Mouse (Mus musculus) embryonic facial prominence, embryonic 14.5 days (tissue): ENCODE data around the gene Phlpp1. TPM values are rescaled to one million over a fixed set of nuclear protein-coding genes. Genes with fewer than 3 reads are reported as not detected.

Experiments
- ATAC-seq: fragments of 200-750 bp; cut with Nextera tagmentation; 2 replicates; pipeline ENCODE4 v1.8.0; 2017; ENCODE audit warnings: low read depth, moderate number of reproducible peaks, moderate TSS enrichment
- DNase-seq: peaks from one replicate; pipeline ENCODE4 v3.0.0-alpha.2; 2015; ENCODE audit warnings: low spot score
- H3K27ac ChIP-seq: fragments of 300-500 bp; sonication (generic); replicated peaks from 2 replicates; pipeline ENCODE4 v1.5.1; 2014; ENCODE audit warnings: low read depth, mild to moderate bottlenecking, low read length, moderate library complexity
- H3K27me3 ChIP-seq: fragments of 300-500 bp; sonication (generic); replicated peaks from 2 replicates; pipeline ENCODE4 v1.6.1; 2014; ENCODE audit warnings: low read length; ENCODE audit not compliant: control insufficient read depth, insufficient read depth
- H3K36me3 ChIP-seq: fragments of 300-500 bp; sonication (generic); 2 replicates; pipeline ENCODE4 v1.6.1; 2014; ENCODE audit warnings: low read length, mixed read lengths; ENCODE audit not compliant: control insufficient read depth, insufficient read depth
- H3K4me1 ChIP-seq: fragments of 300-500 bp; sonication (generic); 2 replicates; pipeline ENCODE4 v1.6.1; 2014; ENCODE audit warnings: antibody characterized with exemption, low read length; ENCODE audit not compliant: control insufficient read depth, insufficient read depth
- H3K4me2 ChIP-seq: fragments of 300-500 bp; sonication (generic); 2 replicates; pipeline ENCODE4 v1.6.1; 2014; ENCODE audit warnings: low read depth, mild to moderate bottlenecking, low read length, moderate library complexity, mixed read lengths
- H3K4me3 ChIP-seq: fragments of 300-500 bp; sonication (generic); 2 replicates; pipeline ENCODE4 v1.5.1; 2014; ENCODE audit warnings: low read depth, mild to moderate bottlenecking, low read length
- H3K9ac ChIP-seq: fragments of 300-500 bp; sonication (generic); 2 replicates; pipeline ENCODE4 v1.6.1; 2014; ENCODE audit warnings: low read depth, mild to moderate bottlenecking, low read length, moderate library complexity, mixed read lengths
- H3K9me3 ChIP-seq: fragments of 300-500 bp; sonication (generic); 2 replicates; pipeline ENCODE4 v1.6.1; 2016; ENCODE audit warnings: low read length; ENCODE audit not compliant: control insufficient read depth
- WGBS: fragments of 180-500 bp; shearing (Covaris S2); extraction: QIAGEN DNeasy Blood & Tissue Kit; methylation state at CpG from one replicate; pipeline ENCODE4 v1.1.7; 2014; 5-methylcytosine and 5-hydroxymethylcytosine counted together
- polyA plus RNA-seq: library from polyadenylated mRNA; unstranded; fragments of >200 nt; fragmentation: Nextera tagmentation; extraction: Ambion mirVana; gene quantifications from 2 replicates; pipeline ENCODE4 v1.2.1, GENCODE M21; 2014

The Phlpp1 gene
- polyA plus RNA-seq, 1 experiment from 2014 or later: 5.1 TPM

DNA sequence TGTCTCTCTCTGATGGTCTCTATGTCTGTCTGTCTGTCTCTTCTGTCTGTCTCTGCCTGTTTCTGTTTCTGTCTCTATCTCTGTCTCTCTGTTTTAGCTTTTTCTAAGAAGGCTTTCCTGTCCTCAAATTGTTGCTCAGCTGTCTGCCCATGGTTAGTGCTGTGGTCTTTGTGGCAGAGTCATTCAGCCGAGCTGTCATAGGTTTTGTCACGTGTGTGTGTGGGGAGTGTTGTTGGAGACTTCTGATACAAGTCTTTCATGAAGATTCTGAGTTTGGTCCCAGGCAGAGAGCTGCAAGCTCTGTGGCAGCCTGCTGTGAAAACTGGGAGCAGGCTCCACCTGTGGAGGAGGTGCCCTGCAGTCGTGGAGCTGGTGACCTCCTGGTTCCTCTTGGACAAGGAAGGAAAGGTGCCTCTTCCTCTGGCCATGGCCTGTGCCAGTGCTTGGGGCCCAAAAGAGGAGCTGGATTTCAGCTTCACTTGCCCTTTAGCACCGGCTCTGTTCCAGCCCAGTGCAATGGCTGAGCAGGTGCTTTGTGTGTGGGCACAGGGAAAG is 13.5 kb upstream of the Phlpp1 start:
- Histone ChIP-seq H3K27me3 (no peaks in the 10 kb centered on the region), H3K4me1 (peaks cover 5% of the 10 kb centered on the region; the same call in 1 of the 2 replicates), H3K9ac (no peak overlapping the region), H3K27ac (no peak overlapping the region), H3K36me3 (no peaks in the 10 kb centered on the region), H3K4me2 (no peak overlapping the region), H3K4me3 (no peak overlapping the region), H3K9me3 (no peaks in the 10 kb centered on the region)
- DNase-seq (no peak), ATAC-seq (no peak)
- 61% methylated on average over 4 of the region's 4 CpGs for WGBS

DNA sequence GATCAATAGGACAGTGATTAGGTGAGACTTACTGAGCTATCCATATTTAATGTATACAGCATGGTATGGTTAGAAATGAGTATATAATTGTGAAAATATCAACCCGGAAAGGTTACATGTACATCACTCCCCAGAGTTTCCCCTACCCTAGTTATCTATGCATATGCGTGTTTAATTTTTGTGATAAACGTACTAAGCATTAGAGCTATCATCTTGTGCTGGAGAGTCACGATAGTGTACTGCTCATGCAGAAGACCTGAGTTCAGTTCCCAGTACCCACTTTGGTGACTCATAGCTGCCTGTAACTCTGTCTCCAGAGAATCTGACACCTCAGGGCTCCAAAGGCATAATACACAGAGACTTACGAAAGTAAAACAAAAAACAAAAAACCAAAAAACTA is 11.9 kb upstream of the Phlpp1 start:
- Histone ChIP-seq H3K4me2 (no peak overlapping the region), H3K4me1 (peaks cover 5% of the 10 kb centered on the region; the same call in 1 of the 2 replicates), H3K4me3 (no peak overlapping the region), H3K27me3 (no peaks in the 10 kb centered on the region), H3K9me3 (no peaks in the 10 kb centered on the region), H3K9ac (no peak overlapping the region), H3K36me3 (no peaks in the 10 kb centered on the region), H3K27ac (no peak overlapping the region)
- DNase-seq (no peak), ATAC-seq (no peak)
- WGBS: 91% methylated on average over 5 of the region's 5 CpGs

DNA sequence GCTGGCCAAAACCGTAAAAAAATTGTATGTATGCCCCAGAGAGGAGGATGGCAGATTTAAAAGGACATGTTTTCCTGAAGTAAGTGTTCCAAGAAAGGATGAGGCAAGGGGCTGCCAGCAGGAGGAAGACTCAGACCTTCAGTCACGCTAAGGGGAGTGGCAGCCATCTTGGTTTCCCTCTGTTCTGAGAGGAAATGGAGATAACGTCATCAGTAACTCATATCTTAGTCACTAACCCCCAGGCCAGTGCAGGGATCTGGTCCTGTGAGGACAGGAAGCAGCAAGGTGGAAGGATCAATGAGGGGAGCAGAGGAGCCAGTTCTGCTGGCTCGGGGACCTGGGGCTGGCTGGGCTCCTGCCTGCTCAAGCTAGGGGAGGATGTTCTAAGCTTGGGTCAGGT is 10.6 kb upstream of the Phlpp1 start:
- ATAC-seq (no peak), DNase-seq (no peak)
- Histone ChIP-seq H3K27me3 (no peaks in the 10 kb centered on the region), H3K4me1 (no peaks in the 10 kb centered on the region), H3K9me3 (no peaks in the 10 kb centered on the region), H3K27ac (no peak overlapping the region), H3K4me3 (no peak overlapping the region), H3K9ac (no peak overlapping the region), H3K36me3 (no peaks in the 10 kb centered on the region), H3K4me2 (no peak overlapping the region)
- WGBS: 73% methylated on average over 4 of the region's 4 CpGs

DNA sequence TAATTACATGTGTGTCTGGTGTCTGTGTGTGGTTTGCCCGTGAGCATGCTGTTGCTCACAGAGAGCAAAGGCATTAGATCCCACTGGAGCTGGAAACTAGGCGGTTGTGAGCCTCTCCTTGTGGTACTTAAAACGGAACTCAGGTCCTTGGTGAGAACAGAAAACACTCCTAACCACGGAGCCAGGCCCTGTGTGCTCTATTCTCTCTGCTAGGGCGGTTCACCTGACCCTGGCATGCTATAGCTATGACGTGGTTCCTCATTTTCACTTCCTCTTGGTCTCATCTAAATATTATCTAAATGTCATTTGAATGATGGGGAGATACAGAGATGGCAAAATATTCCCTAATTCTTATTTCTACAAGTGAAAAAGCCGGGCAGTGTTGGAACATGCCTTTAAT is 9.0 kb upstream of the Phlpp1 start:
- no peak for DNase-seq
- no peak overlapping the region for H3K4me2 ChIP-seq
- no peaks in the 10 kb centered on the region for H3K27me3 ChIP-seq
- no peak overlapping the region for H3K27ac ChIP-seq
- H3K9me3 ChIP-seq: no peaks in the 10 kb centered on the region
- H3K4me3 ChIP-seq: no peak overlapping the region
- no peaks in the 10 kb centered on the region for H3K36me3 ChIP-seq
- 66% methylated on average over 7 of the region's 7 CpGs for WGBS
- no peaks in the 10 kb centered on the region for H3K4me1 ChIP-seq
- no peak for ATAC-seq
- H3K9ac ChIP-seq: no peak overlapping the region

DNA sequence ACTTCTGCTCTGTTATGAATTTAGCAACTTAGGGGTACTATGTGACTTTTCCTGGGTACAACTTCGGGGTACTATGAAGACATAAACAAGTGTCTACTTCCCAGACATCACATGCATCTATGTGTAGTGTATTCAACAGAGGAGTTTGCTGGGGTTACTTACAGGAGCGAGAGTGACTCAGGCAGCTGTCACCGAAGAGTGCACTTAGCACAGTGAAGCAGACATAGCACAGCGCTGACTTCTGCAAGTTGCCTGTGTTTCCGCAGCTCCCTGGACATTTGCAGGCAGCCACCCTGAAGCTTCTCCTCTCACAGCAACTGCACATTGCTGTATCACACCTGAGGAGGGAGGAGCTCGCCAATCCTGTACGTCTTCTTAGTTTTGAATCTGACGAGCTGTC is 8.2 kb upstream of the Phlpp1 start:
- Histone ChIP-seq H3K27ac (no peak overlapping the region), H3K9me3 (no peaks in the 10 kb centered on the region), H3K9ac (no peak overlapping the region), H3K4me1 (no peaks in the 10 kb centered on the region), H3K4me3 (no peak overlapping the region), H3K4me2 (no peak overlapping the region), H3K36me3 (no peaks in the 10 kb centered on the region), H3K27me3 (no peaks in the 10 kb centered on the region)
- ATAC-seq (no peak), DNase-seq (no peak)
- WGBS: 72% methylated on average over 8 of the region's 8 CpGs

DNA sequence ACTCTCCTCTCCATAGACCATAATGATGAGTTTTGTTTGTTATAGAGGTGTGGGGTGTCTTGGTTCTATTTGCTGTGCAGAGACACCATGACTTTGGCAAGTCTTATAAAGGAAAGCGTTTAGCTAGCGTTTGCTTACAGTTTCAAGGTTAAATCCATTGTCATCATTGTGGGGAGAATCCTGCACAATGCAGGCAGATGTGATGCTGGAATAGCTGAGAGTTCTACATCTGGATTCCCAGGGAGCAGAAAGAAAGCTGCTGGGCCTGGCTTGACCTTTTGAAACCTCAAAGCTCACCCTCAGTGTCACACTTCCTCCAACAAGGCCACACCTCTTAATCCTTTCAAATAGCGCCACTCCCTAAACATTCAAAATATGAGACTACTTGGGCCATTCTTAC is 7.4 kb upstream of the Phlpp1 start:
- Histone ChIP-seq H3K4me1 (no peaks in the 10 kb centered on the region), H3K36me3 (no peaks in the 10 kb centered on the region), H3K9ac (no peak overlapping the region), H3K27me3 (no peaks in the 10 kb centered on the region), H3K9me3 (no peaks in the 10 kb centered on the region), H3K4me2 (no peak overlapping the region), H3K27ac (no peak overlapping the region), H3K4me3 (no peak overlapping the region)
- 87% methylated on average over 3 of the region's 3 CpGs for WGBS
- DNase-seq: no peak
- no peak for ATAC-seq

DNA sequence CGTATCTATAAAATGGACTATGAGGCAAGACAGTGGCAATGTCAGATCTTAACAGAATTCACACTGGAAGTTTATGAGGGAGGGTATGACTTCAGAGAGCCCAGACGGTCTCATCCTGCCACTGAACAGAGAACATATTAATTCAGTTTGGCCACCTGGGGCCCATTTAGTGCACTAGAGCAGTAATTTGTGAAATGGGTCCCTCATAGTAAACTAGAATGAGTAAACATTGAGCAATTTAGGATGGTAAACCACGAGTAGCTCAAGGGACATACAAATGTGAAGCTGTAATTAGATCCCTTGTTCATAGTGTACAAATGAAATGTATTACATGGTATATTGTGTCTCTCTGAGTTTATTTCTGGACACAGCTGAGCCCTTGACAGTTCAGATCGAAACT is 3.6 kb upstream of the Phlpp1 start:
- Histone ChIP-seq H3K4me2 (no peak overlapping the region), H3K36me3 (no peaks in the 10 kb centered on the region), H3K27me3 (no peaks in the 10 kb centered on the region), H3K4me3 (no peak overlapping the region), H3K27ac (no peak overlapping the region), H3K9me3 (no peaks in the 10 kb centered on the region), H3K4me1 (no peaks in the 10 kb centered on the region), H3K9ac (no peak overlapping the region)
- ATAC-seq: no peak
- peak; percentile 34 for DNase-seq
- 38% methylated on average over 4 of the region's 4 CpGs for WGBS

DNA sequence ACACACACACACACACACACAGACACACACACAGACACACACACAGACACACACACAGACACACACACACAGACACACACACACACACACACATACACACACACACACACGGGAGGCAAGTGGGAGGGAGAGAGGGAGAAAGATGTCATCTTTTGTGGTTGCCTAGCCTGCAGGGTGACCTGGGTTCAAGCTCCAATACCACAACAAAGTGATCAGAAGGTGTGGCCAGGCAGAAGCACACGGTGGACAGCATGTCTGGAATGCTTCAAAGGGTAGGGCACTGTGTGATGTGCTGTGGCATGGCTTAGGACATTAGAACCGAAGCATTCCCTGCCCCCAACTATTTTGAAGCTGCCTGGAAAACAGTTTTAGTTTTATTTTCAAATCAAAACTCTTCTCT is 2.8 kb upstream of the Phlpp1 start:
- 32% methylated on average over 3 of the region's 3 CpGs for WGBS
- Histone ChIP-seq H3K9ac (no peak overlapping the region), H3K27me3 (no peaks in the 10 kb centered on the region), H3K4me1 (peaks cover 4% of the 10 kb centered on the region), H3K4me3 (no peak overlapping the region), H3K9me3 (no peaks in the 10 kb centered on the region), H3K27ac (no peak overlapping the region), H3K4me2 (no peak overlapping the region), H3K36me3 (no peaks in the 10 kb centered on the region)
- DNase-seq (no peak), ATAC-seq (no peak)

DNA sequence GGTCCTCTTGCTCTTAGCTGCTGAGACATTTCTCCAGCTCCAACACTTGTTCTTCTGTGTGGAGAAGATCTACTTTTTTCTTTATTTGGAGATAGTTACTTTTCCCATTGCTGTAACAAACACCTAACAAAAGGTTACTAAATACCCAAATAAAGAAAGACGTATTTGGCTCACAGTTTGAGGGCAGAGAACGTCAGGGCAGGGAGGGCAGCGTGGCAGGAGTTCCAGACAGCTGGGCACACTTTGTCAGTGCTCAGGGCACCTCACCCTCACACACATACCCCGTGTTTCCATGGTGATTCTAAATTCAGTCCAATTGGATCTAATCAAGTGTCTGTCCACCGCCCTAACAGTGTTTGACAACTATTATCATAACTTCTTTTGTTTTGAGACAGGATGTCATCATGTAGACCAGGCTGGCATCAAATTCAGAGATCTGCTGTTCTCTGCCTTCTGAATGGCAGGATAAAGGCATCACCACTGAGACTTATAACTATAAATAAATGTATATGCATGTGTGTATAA is 1.7 kb upstream of the Phlpp1 start:
- no peaks in the 10 kb centered on the region for H3K36me3 ChIP-seq
- no peak overlapping the region for H3K9ac ChIP-seq
- DNase-seq (no peak), ATAC-seq (no peak)
- H3K4me3 ChIP-seq: no peak overlapping the region
- H3K27me3 ChIP-seq: no peaks in the 10 kb centered on the region
- no peak overlapping the region for H3K27ac ChIP-seq
- no peaks in the 10 kb centered on the region for H3K9me3 ChIP-seq
- 75% methylated on average over 5 of the region's 5 CpGs for WGBS
- peaks cover 7% of the 10 kb centered on the region for H3K4me1 ChIP-seq
- no peak overlapping the region for H3K4me2 ChIP-seq
